Mouse (Mus musculus) heart, adult 2 months (tissue): ENCODE data around the gene Clec16a. TPM values are rescaled to one million over a fixed set of nuclear protein-coding genes. Genes with fewer than 3 reads are reported as not detected.

ENCODE experiments used
- DNase-seq, 2 experiments: peaks; one replicate each; pipeline ENCODE4 v3.0.0; 2021
- H3K27ac ChIP-seq: fragments of 200-600 bp; 2 replicates; pipeline ENCODE4 v1.8.1; 2022
- H3K27me3 ChIP-seq: fragments of 200-500 bp; 2 replicates; pipeline ENCODE4 v1.6.1; 2012; ENCODE audit warnings: mild to moderate bottlenecking, low read length, inconsistent platforms, mixed read lengths; ENCODE audit not compliant: control insufficient read depth, insufficient read depth
- H3K36me3 ChIP-seq: fragments of 200-500 bp; 2 replicates; pipeline ENCODE4 v1.6.1; 2012; ENCODE audit warnings: low read length, inconsistent platforms; ENCODE audit not compliant: control insufficient read depth, insufficient read depth
- H3K4me1 ChIP-seq: fragments of 200-500 bp; 2 replicates; pipeline ENCODE4 v1.6.1; 2011; ENCODE audit warnings: low read length; ENCODE audit not compliant: control insufficient read depth, insufficient read depth
- H3K4me3 ChIP-seq: fragments of 200-600 bp; 2 replicates; pipeline ENCODE4 v1.8.1; 2022
- H3K79me2 ChIP-seq: fragments of 200-500 bp; replicated peaks from 2 replicates; pipeline ENCODE4 v1.6.1; 2012; ENCODE audit warnings: mild to moderate bottlenecking, inconsistent platforms, low read length, moderate library complexity, mixed read lengths; ENCODE audit not compliant: control insufficient read depth, insufficient read depth
- H3K9ac ChIP-seq: fragments of 200-500 bp; 2 replicates; pipeline ENCODE4 v1.6.1; 2012; ENCODE audit warnings: low read depth, mild to moderate bottlenecking, control low read depth, inconsistent platforms, low read length, mixed read lengths
- CTCF ChIP-seq: fragments of 200-600 bp; IDR thresholded peaks from 2 replicates; pipeline ENCODE4 v1.8.1; 2022; ENCODE audit warnings: antibody characterized with exemption, mild to moderate bottlenecking, moderate library complexity
- EP300 ChIP-seq: fragments of 200-500 bp; IDR thresholded peaks from 2 replicates; pipeline ENCODE4 v1.6.1; 2011; ENCODE audit warnings: low read depth, low read length, control low read depth; ENCODE audit not compliant: insufficient read depth
- POLR2A ChIP-seq: fragments of 200-500 bp; IDR thresholded peaks from 2 replicates; pipeline ENCODE4 v1.6.1; 2011; ENCODE audit warnings: mild to moderate bottlenecking, low read depth, low read length, control low read depth; ENCODE audit not compliant: insufficient read depth
- WGBS: fragments of 180-500 bp; shearing (Covaris S2); methylation state at CpG from one replicate; pipeline ENCODE4 v1.1.7; 2018; 5-methylcytosine and 5-hydroxymethylcytosine counted together
- intact Hi-C: fragments of 180-260 bp; cut with DNase I; formaldehyde crosslinking; loops from one replicate; pipeline ENCODE4 v1.15.1; 2025
- polyA plus RNA-seq: library from polyadenylated mRNA; depleted of rRNA; stranded (reverse); fragments of >200 nt; gene quantifications from 2 replicates; pipeline ENCODE4 v1.2.3, GENCODE M21; 2012
- total RNA-seq, 2 experiments: library from RNA; stranded (reverse); gene quantifications; 2 replicates each; pipeline ENCODE4 v1.2.3; 2021

The Clec16a gene
- total and polyA plus RNA-seq, 3 experiments, result 27.6 to 57.5 (median 55.4) TPM

GRCm38 (mm10) chr16:10520908-10521614, 24.1 kb upstream of the Clec16a start:
- intact Hi-C loops, result loop anchor here (2.0 to 10.0 kb wide), 4 partner anchors 104 to 436 kb away; partner anchors contain the start of gene Tekt5
- WGBS, result 38% methylated on average over 2 of the region's 2 CpGs
- no peaks in the 10 kb centered on the region for H3K36me3 ChIP-seq
- no peaks in the 10 kb centered on the region for H3K4me1 ChIP-seq
- no peaks in the 10 kb centered on the region for H3K27me3 ChIP-seq
- H3K4me3 ChIP-seq, result no peak overlapping the region
- no peak overlapping the region for H3K27ac ChIP-seq
- DNase-seq, result peak; percentile 70 to 76
- H3K9ac ChIP-seq, result no peak overlapping the region
- H3K79me2 ChIP-seq, result no peaks in the 10 kb centered on the region
- TF ChIP-seq POLR2A, result no peak
- no peak for TF ChIP-seq EP300
- TF ChIP-seq CTCF, result peak; percentile 90

GRCm38 (mm10) chr16:10522811-10523210, 22.3 kb upstream of the Clec16a start:
- H3K79me2 ChIP-seq, result no peaks in the 10 kb centered on the region
- peak; percentile 51 to 70 for DNase-seq
- no peaks in the 10 kb centered on the region for H3K27me3 ChIP-seq
- intact Hi-C loops, result loop anchor here (5.0 to 10.0 kb wide), 2 partner anchors 126 to 438 kb away; partner anchors contain the start of gene Tekt5
- no peak overlapping the region for H3K4me3 ChIP-seq
- TF ChIP-seq EP300, result no peak
- TF ChIP-seq CTCF, result peak; percentile 73
- no peak overlapping the region for H3K9ac ChIP-seq
- no peaks in the 10 kb centered on the region for H3K4me1 ChIP-seq
- no peak overlapping the region for H3K27ac ChIP-seq
- H3K36me3 ChIP-seq, result no peaks in the 10 kb centered on the region
- 72% methylated on average over 1 of the region's 1 CpGs for WGBS

GRCm38 (mm10) chr16:10523650-10524049, 21.5 kb upstream of the Clec16a start:
- H3K9ac ChIP-seq, result no peak overlapping the region
- H3K27ac ChIP-seq, result no peak overlapping the region
- TF ChIP-seq POLR2A (no peak), EP300 (no peak), CTCF (no peak)
- intact Hi-C loops, result loop anchor here (5.0 to 10.0 kb wide), 2 partner anchors 126 to 439 kb away; partner anchors contain the start of gene Tekt5
- 94% methylated on average over 8 of the region's 8 CpGs for WGBS
- no peaks in the 10 kb centered on the region for H3K27me3 ChIP-seq
- no peaks in the 10 kb centered on the region for H3K79me2 ChIP-seq
- H3K4me1 ChIP-seq, result no peaks in the 10 kb centered on the region
- no peaks in the 10 kb centered on the region for H3K36me3 ChIP-seq
- DNase-seq, result no peak
- H3K4me3 ChIP-seq, result no peak overlapping the region

- Histone ChIP-seq H3K27ac (no peak overlapping the region), H3K36me3 (no peaks in the 10 kb centered on the region), H3K4me3 (no peak overlapping the region), H3K4me1 (no peaks in the 10 kb centered on the region), H3K79me2 (no peaks in the 10 kb centered on the region), H3K9ac (no peak overlapping the region), H3K27me3 (no peaks in the 10 kb centered on the region)
- DNase-seq, result no peak
- no peak for TF ChIP-seq POLR2A
- TF ChIP-seq CTCF, result no peak
- no peak for TF ChIP-seq EP300
- intact Hi-C loops, result loop anchor here (5.0 to 10.0 kb wide), 2 partner anchors 128 to 440 kb away; partner anchors contain the start of gene Tekt5
- 62% methylated on average over 4 of the region's 4 CpGs for WGBS
These were observed 20.1 kb upstream of the Clec16a start for GRCm38 (mm10) chr16:10524866-10525609.

GRCm38 (mm10) chr16:10525610-10525980, 19.5 kb upstream of the Clec16a start:
- intact Hi-C loops, result loop anchor here (10.0 kb wide), 1 partner anchor 441 kb away; no protein-coding TSS in a partner anchor
- WGBS, result 50% methylated on average over 2 of the region's 2 CpGs
- no peak overlapping the region for H3K9ac ChIP-seq
- no peaks in the 10 kb centered on the region for H3K79me2 ChIP-seq
- no peak for TF ChIP-seq POLR2A
- no peak for TF ChIP-seq CTCF
- no peak for TF ChIP-seq EP300
- no peaks in the 10 kb centered on the region for H3K4me1 ChIP-seq
- DNase-seq, result no peak
- H3K27ac ChIP-seq, result no peak overlapping the region
- no peaks in the 10 kb centered on the region for H3K27me3 ChIP-seq
- H3K36me3 ChIP-seq, result no peaks in the 10 kb centered on the region
- H3K4me3 ChIP-seq, result no peak overlapping the region
